Mouse (Mus musculus) hindbrain, embryonic 11.5 days (tissue): ENCODE measurements around the gene Hdac5. TPM values are rescaled to one million over a fixed set of nuclear protein-coding genes. Genes with fewer than 3 reads are reported as not detected.

Experiments
- ATAC-seq: fragments of 200-750 bp; cut with Nextera tagmentation; 2 replicates; pipeline ENCODE4 v1.8.0; 2017; ENCODE audit warnings: mild to moderate bottlenecking, moderate TSS enrichment, moderate library complexity; ENCODE audit not compliant: low FRiP score
- DNase-seq: peaks from one replicate; pipeline ENCODE4 v3.0.0-alpha.2; 2015; ENCODE audit warnings: low spot score
- H3K27ac ChIP-seq: fragments of 300-500 bp; sonication (generic); 2 replicates; pipeline ENCODE4 v1.5.1; 2014; ENCODE audit warnings: mild to moderate bottlenecking, low read depth, low read length
- H3K27me3 ChIP-seq: fragments of 300-500 bp; sonication (generic); 2 replicates; pipeline ENCODE4 v1.6.1; 2014; ENCODE audit warnings: mild to moderate bottlenecking, low read length, moderate library complexity, mixed read lengths; ENCODE audit not compliant: control insufficient read depth, insufficient read depth
- H3K36me3 ChIP-seq: fragments of 300-500 bp; sonication (generic); 2 replicates; pipeline ENCODE4 v1.6.1; 2014; ENCODE audit warnings: mild to moderate bottlenecking, low read length, moderate library complexity, mixed read lengths; ENCODE audit not compliant: control insufficient read depth, insufficient read depth
- H3K4me1 ChIP-seq: fragments of 300-500 bp; sonication (generic); replicated peaks from 2 replicates; pipeline ENCODE4 v1.6.1; 2014; ENCODE audit warnings: low read length, mixed read lengths; ENCODE audit not compliant: control insufficient read depth, insufficient read depth
- H3K4me2 ChIP-seq: fragments of 300-500 bp; sonication (generic); replicated peaks from 2 replicates; pipeline ENCODE4 v1.6.1; 2014; ENCODE audit warnings: mild to moderate bottlenecking, low read depth, low read length
- H3K4me3 ChIP-seq: fragments of 300-500 bp; sonication (generic); 2 replicates; pipeline ENCODE4 v1.5.1; 2014; ENCODE audit warnings: low read depth, low read length
- H3K9ac ChIP-seq: fragments of 300-500 bp; sonication (generic); 2 replicates; pipeline ENCODE4 v1.6.1; 2014; ENCODE audit warnings: low read depth, low read length
- H3K9me3 ChIP-seq: fragments of 300-500 bp; sonication (generic); 2 replicates; pipeline ENCODE4 v1.6.1; 2016; ENCODE audit warnings: low read length; ENCODE audit not compliant: control insufficient read depth
- WGBS: fragments of 180-500 bp; shearing (Covaris S2); extraction: QIAGEN DNeasy Blood & Tissue Kit; methylation state at CpG from one replicate; pipeline ENCODE4 v1.1.7; 2014; 5-methylcytosine and 5-hydroxymethylcytosine counted together
- polyA plus RNA-seq: library from polyadenylated mRNA; unstranded; fragments of >200 nt; fragmentation: Nextera tagmentation; extraction: Ambion mirVana; gene quantifications from 2 replicates; pipeline ENCODE4 v1.2.1, GENCODE M21; 2014

Gene Hdac5
- polyA plus RNA-seq, 1 experiment from 2014 or later = 36.6 TPM

DNA sequence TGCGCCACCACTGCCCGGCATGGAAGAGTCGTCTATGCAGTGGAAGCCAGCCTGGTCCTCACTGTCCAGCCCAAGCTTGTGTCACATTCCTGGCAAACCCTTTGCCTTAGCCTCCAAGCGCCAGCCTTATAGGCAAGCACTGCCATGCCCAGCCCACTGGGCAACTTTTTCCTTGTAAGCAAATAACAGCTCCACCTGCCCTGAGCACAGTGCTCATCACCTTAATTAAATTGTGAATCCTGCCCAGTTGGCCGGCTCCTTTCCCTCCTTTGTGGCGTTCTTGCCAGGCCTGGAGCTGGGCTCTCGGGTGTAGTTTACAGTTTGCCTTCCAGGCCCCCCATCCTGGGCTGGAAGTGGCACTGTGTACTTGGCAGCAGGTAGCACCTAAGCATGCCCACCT is 33.2 kb upstream of the Hdac5 start:
- H3K9me3 ChIP-seq = no peaks in the 10 kb centered on the region
- H3K36me3 ChIP-seq = no peaks in the 10 kb centered on the region
- no peak overlapping the region for H3K9ac ChIP-seq
- H3K4me1 ChIP-seq = no peaks in the 10 kb centered on the region
- H3K27me3 ChIP-seq = no peaks in the 10 kb centered on the region
- DNase-seq = no peak
- no peak overlapping the region for H3K4me2 ChIP-seq
- H3K27ac ChIP-seq = no peak overlapping the region
- 94% methylated on average over 7 of the region's 7 CpGs for WGBS
- H3K4me3 ChIP-seq = no peak overlapping the region
- ATAC-seq = no peak

DNA sequence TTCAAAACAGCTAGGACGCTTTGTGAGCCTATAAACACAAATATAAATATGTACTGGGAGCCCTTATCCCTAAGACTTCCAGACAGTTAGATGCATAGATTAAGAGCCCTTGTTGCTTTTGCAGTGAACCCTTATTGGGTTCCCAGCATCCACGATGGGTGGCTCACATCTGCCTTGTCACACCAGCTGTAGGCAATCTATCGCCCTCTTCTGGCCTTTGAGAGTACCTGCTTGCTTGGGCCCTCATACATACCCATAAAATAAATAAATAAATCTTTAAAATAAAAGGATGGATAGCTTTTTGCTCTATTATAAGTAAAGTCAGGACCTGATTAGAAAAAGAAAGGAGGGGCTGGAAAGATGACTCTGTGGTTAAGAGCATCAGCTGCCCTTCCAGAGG is 28.6 kb upstream of the Hdac5 start:
- DNase-seq = no peak
- Histone ChIP-seq H3K9ac (no peak overlapping the region), H3K36me3 (no peaks in the 10 kb centered on the region; the same call in 1 of the 2 replicates), H3K4me1 (no peaks in the 10 kb centered on the region), H3K4me2 (no peak overlapping the region), H3K27ac (no peak overlapping the region), H3K27me3 (no peaks in the 10 kb centered on the region), H3K9me3 (no peaks in the 10 kb centered on the region), H3K4me3 (no peak overlapping the region)
- no peak for ATAC-seq
- 92% methylated on average over 3 of the region's 3 CpGs for WGBS

DNA sequence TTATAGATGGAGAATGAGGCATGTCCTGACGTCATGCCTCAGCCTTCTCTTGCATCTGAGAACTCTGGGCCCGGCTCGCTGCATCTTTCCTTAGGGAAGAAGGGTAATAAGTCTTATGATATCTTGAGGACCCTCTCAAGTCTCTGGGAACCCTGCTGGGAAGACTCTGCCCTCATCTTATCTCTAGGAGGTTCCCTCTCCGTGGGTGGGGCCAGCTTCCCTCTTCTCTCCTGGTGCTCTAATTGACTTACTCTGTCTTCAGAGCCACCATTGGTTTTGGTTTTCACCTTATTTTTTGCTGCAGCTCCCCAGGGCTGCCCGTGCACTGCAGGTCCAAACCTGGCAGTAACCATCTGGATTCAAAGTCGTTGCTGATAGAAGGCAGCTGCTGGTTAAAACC is 28.1 kb upstream of the Hdac5 start:
- no peaks in the 10 kb centered on the region for H3K4me1 ChIP-seq
- no peaks in the 10 kb centered on the region; the same call in 1 of the 2 replicates for H3K36me3 ChIP-seq
- H3K4me2 ChIP-seq = no peak overlapping the region
- H3K27ac ChIP-seq = no peak overlapping the region
- no peak overlapping the region for H3K4me3 ChIP-seq
- no peak overlapping the region for H3K9ac ChIP-seq
- H3K27me3 ChIP-seq = no peaks in the 10 kb centered on the region
- 87% methylated on average over 6 of the region's 6 CpGs for WGBS
- ATAC-seq (no peak), DNase-seq (no peak)
- no peaks in the 10 kb centered on the region for H3K9me3 ChIP-seq

DNA sequence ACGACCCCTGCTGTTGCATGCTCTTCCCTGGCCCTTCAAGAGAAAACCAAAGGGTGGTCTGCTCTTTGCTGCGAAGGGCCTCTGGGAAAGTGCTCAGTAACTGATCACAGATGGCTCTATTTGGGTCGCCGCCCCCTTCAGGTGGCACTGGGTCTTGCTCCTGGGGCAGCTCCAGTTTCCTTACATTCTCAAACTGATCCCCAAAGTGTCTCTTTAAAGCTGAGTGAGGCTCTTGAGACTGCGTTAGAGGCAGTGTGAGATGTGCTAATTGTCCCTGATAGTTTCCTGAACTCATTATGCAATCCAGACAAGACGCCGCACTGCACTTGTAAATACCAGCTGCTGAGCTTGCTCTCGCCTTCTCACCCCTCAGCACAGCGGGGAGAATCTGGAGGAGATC is 27.5 kb upstream of the Hdac5 start:
- no peaks in the 10 kb centered on the region for H3K9me3 ChIP-seq
- no peak overlapping the region for H3K9ac ChIP-seq
- H3K4me3 ChIP-seq = no peak overlapping the region
- DNase-seq (peak; percentile 61), ATAC-seq (no peak)
- no peaks in the 10 kb centered on the region for H3K27me3 ChIP-seq
- no peaks in the 10 kb centered on the region for H3K4me1 ChIP-seq
- H3K27ac ChIP-seq = no peak overlapping the region
- no peak overlapping the region for H3K4me2 ChIP-seq
- 35% methylated on average over 9 of the region's 9 CpGs for WGBS
- H3K36me3 ChIP-seq = no peaks in the 10 kb centered on the region; the same call in 1 of the 2 replicates

DNA sequence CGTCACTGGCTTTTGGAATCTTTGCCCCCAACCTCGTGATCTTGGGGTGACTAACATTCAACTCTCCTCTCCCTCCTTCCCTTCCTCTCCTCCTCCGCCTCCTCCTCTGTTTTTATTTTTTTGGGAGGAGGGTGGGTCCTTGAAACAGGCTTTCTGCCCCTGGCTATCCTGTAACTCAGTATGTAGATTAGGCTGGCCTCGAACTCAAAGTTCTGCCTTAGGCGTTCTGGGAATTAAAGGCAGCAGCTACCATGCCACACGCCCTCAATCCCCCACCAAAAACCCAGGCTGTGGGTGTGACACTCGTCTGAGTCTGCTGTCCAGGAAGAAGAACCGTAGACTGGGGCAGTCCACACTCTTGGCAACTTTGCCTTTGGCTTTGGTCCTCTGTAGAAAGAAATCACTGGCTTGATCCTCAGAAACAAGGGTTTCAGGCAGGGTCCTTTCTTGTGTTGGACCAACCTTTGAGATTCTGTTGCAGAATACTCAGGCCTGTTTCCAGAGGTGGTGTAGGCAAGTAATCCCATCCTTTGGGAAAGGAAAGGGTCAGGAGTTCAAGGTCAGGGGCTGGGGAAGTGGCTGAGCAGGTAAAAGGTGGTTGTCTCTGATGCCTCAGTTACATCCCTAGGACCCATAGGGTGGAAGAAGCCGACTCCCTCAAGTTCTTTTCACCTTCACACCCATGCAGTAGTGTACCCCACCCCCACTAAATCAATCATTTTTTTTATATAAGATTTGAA is 19.6 kb upstream of the Hdac5 start:
- H3K9me3 ChIP-seq = no peaks in the 10 kb centered on the region
- 13% methylated on average over 9 of the region's 9 CpGs for WGBS
- DNase-seq (no peak), ATAC-seq (no peak)
- peak overlapping the region; percentile 82 for H3K4me2 ChIP-seq
- H3K4me1 ChIP-seq = peaks cover 6% of the 10 kb centered on the region
- peak overlapping the region; percentile 64; the same call in 1 of the 2 replicates for H3K9ac ChIP-seq
- H3K4me3 ChIP-seq = peak overlapping the region; percentile 74
- H3K27me3 ChIP-seq = no peaks in the 10 kb centered on the region
- H3K36me3 ChIP-seq = no peaks in the 10 kb centered on the region; the same call in 1 of the 2 replicates
- H3K27ac ChIP-seq = no peak overlapping the region

DNA sequence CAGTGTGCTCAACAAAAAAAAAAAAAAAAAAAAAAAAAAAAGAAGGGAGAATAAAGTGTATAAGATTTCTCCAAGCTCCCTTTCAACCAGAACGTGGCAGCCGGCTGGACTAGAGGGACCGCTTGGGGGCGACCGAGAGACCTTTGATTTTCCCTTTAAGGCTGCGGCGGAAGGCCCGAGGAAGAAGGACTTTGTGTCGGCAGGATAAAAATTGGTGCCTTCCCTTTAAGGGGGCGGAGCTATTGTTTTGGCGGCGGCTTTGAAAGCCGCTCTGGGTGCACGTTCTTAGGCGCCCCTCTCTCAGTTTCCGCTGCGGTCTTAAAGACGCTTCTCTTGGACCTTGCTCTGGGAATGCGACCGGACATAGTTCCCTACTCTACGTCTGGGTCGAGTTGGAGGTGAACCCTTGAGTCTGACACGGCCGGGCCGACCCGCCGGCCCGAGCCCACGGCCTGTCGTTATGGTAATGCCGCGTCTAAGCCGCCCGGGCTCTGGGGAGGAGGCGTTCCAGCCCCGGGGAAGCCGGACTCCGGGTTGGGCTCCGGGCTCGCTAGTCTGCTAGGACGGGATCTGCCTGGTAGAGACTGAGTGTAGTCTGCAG is 18.8 kb upstream of the Hdac5 start, which contains the start of gene BC030867:
Gene BC030867 (plus strand): TSS at position 253 of the 601 bp plus-strand sequence.
- Histone ChIP-seq H3K36me3 (no peaks in the 10 kb centered on the region), H3K27ac (peak within 1 kb of the TSS; percentile 13; the same call in 1 of the 2 replicates)
- peak; percentile 63; the same call in 1 of the 2 replicates for ATAC-seq

DNA sequence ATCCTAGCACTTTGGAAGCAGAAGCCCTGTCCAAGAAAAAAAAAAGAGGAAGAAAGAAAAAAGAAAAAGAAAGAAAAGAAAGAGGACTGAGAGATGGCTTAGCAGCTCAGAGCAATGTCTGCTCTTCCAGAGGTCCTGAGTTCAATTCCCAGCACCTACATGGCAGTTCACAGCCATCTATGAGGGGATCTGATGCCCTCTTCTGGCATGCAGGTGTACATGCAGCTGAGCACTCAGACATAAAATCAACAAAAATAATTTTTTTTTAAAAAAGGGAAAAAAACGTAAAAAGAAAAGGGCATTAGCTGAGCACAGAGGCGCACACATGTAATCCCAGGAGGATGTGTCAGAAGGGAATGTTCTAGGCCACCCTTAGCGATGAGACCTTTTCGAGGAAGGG is 16.9 kb upstream of the Hdac5 start:
- no peak overlapping the region for H3K9ac ChIP-seq
- no peaks in the 10 kb centered on the region for H3K36me3 ChIP-seq
- H3K4me1 ChIP-seq = peaks cover 6% of the 10 kb centered on the region
- ATAC-seq (no peak), DNase-seq (no peak)
- H3K27ac ChIP-seq = no peak overlapping the region
- no peak overlapping the region for H3K4me3 ChIP-seq
- no peak overlapping the region for H3K4me2 ChIP-seq
- 91% methylated on average over 4 of the region's 4 CpGs for WGBS
- H3K27me3 ChIP-seq = no peaks in the 10 kb centered on the region
- no peaks in the 10 kb centered on the region for H3K9me3 ChIP-seq

More for the DNA sequence above, 18.8 kb upstream of the Hdac5 start, which contains the start of gene BC030867:
- WGBS = 0% methylated on average over 41 of the region's 41 CpGs
- Histone ChIP-seq H3K9me3 (no peaks in the 10 kb centered on the region), H3K4me1 (peaks cover 6% of the 10 kb centered on the region), H3K4me3 (peak within 1 kb of the TSS; percentile 74), H3K27me3 (no peaks in the 10 kb centered on the region), H3K9ac (peak within 1 kb of the TSS; percentile 64), H3K4me2 (peak within 1 kb of the TSS; percentile 82)
- DNase-seq = peak; percentile 100

DNA sequence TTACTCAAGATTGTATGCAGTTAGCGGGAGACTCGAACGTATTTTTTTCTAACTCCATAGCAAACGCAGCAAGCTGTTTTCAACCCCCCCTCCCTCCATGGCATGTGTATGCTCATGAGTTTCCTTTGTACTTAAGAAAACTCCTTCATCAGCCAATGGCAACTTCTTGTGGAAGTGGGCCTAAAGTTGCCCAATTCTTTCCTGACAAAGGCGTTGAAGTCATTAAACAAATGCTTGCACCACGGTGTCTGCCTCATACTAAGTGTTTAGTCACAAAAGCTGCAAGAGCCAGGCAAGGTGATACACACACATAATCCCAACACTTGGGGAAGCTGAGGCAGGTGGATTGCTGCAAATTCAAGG is 16.3 kb upstream of the Hdac5 start:
- no peaks in the 10 kb centered on the region for H3K9me3 ChIP-seq
- no peaks in the 10 kb centered on the region for H3K27me3 ChIP-seq
- peaks cover 6% of the 10 kb centered on the region for H3K4me1 ChIP-seq
- no peak overlapping the region for H3K9ac ChIP-seq
- H3K36me3 ChIP-seq = no peaks in the 10 kb centered on the region
- ATAC-seq = no peak
- WGBS = 94% methylated on average over 6 of the region's 6 CpGs
- DNase-seq = no peak
- H3K4me3 ChIP-seq = no peak overlapping the region
- H3K4me2 ChIP-seq = no peak overlapping the region
- H3K27ac ChIP-seq = no peak overlapping the region
